Mouse (Mus musculus): Measurements from ENCODE around the gene Dock8.

Gene Dock8

DNA sequence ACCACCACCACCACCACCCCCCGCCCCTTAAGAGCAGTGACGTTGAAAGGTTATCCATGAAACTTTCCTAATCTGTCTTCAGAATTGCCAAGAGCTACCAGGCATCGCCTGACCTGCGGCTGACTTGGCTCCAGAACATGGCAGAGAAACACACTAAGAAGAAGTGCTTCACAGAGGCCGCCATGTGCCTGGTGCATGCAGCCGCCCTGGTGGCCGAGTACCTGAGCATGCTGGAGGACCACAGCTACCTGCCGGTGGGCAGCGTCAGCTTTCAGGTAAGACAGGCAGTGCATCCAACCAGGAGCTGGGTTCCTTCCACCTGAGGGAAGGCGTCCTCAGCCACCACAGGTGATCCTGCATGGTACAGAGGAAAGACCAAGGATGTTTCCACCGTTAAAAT is 177.4 kb downstream of the Dock8 start:
- intact Hi-C loops (cut with DNase I) = loop anchor here (10.0 kb wide), 1 partner anchor 918 kb away; no protein-coding TSS in a partner anchor

DNA sequence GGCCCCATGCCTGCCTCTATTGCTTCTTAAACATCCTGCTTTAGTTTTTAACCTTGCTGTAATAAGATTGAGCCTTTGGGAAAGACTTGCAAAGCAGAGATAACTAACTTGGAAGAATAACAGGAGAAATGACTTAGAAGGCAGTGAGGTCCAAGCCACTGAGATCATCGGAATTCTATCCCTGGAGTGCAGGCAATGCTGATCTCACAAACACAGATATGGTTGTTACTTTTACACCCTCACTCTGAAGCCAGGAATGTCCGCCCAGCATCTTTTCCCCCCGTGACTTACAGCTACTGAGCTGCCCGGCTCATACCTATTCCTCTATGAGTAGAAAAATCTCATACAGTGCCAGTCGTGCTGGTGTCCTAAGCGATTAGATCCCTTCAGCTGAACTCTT is 180.7 kb downstream of the Dock8 start:
- intact Hi-C loops (cut with DNase I) = no loop called here

DNA sequence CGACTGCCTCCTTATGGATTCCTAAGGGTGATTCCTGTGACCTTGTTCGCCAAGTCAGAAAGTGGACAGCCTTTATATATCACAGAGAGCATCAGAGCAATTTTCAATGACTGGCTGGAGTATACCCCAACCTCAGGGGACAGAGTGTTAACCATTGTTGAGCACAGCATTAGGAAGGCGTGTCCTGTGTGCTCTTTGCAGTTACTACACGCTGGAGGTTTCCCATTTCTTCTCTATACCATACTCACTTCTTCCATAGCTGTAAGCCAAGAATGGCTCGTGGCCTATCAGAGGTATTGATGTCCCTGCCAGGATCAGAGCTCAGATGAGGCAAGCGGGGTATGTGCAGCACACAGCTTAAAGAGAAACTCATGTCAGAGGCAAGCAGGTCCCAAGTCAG is 181.2 kb downstream of the Dock8 start:
- intact Hi-C loops (cut with DNase I) = no loop called here

GRCm38 (mm10) chr19:25184076-25184475 is 184.7 kb downstream of the Dock8 start:
- intact Hi-C loops (cut with DNase I) = no loop called here

- intact Hi-C loops (cut with DNase I) = no loop called here
These were observed 187.0 kb downstream of the Dock8 start for GRCm38 (mm10) chr19:25186316-25186715.

GRCm38 (mm10) chr19:25187681-25188080 is 188.3 kb downstream of the Dock8 start:
- intact Hi-C loops (cut with DNase I) = no loop called here

DNA sequence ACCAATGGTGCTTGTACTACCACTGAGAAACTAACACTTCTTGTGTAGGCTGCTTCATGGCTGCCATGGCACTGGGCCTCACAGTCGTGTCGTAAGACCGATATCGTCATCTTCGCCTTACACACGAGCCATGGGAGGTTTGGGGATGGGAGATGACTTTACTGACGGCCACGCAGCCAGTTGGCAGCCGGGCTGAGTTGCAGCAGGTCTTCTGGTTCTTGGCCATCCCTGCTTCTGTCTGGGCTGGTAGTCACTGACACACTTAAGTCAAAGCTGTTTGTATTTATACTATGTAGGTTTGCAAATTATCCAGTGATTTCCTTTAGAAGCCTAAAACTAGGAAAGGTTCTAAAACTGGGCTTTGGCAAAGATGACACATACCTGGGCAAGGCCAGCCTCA is 194.4 kb downstream of the Dock8 start:
- intact Hi-C loops (cut with DNase I) = no loop called here

DNA sequence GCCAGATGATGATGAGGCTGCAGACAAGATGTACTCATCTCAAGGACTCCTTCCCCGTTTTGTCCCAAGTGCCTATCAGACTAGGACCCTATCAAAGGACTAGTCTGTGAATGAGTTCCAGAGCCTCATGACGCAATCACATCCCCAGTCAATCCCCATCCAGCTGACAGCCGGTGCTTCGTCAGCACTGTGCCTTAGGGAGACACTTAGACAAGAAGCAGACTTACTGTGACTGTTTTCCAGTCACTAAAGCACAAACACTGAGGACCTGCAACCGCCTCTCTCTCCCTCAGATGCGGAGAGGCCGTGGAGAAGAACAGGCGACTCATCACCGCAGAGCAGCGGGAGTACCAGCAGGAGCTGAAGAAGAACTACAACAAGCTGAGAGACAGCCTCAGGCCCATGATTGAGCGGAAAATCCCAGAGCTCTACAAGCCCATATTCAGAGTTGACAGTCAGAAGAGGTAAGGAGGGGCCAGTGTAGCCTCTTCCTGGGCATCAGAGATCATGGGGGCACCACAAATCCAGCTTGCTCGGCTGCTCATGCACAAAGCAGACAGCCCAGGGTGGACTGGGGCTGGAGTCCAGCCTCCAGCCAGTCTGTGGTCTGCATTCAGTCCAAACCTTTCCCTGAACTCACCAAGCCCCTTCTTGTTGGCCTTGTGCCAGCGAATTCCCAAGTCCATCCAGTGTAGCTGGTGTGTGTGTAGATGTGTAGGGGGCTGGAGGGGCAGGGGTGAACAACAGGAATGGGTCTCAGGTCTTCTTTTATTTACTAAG is 200.9 kb downstream of the Dock8 start:
- intact Hi-C loops (cut with DNase I) = no loop called here

- intact Hi-C loops (cut with DNase I) = no loop called here
These were observed 203.7 kb downstream of the Dock8 start for GRCm38 (mm10) chr19:25203077-25203476.

DNA sequence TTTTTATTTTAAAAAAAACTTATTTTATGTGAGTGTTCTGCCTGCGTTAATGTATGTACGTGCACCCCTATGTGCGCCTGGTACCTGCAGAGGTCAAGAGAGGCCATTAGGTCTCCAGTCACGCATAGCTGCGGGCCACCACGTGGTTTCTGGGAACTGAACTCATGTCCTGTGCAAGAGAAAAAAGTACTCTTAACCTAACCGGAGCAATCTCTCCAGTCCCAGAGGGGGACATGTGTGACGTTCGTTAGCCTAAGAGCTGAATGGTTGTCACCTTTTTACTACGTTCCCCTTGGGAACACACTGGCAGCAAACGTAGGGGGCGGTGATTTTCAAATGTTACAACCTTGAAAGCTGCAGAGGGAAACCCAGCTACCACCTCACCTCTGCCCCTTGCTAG is 207.6 kb downstream of the Dock8 start:
- intact Hi-C loops (cut with DNase I) = no loop called here

GRCm38 (mm10) chr19:25207731-25208361 is 208.5 kb downstream of the Dock8 start:
- intact Hi-C loops (cut with DNase I) = no loop called here

DNA sequence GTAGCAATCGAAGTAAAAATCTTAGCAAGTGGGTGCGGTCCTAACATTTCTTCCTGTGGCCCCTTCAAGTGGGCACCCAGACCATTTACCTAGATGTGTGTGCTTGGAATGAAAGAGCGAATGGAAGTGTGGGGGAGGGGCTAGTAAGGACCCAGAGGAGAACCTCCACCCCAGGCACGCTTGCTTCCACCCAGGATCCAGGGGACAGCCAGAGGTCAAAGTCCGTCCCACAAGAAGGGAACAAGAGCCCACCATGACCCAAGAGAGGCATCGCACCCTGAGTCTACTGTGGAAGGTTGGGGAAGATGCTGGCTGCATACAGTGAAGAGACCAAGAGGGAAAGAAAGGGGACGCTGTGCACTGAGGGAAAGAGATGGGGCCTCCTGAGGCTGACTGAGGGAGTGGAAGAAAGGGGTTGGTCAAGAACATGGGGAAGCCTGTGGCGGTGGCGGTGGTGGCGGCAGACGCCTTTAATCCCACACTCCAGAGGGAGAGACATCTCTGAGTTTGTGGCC is 209.3 kb downstream of the Dock8 start:
- intact Hi-C loops (cut with DNase I) = no loop called here

- intact Hi-C loops (cut with DNase I) = no loop called here
These were observed 221.3 kb downstream of the Dock8 start for GRCm38 (mm10) chr19:25220611-25221010.

GRCm38 (mm10) chr19:25221964-25222640 is 222.8 kb downstream of the Dock8 start:
- intact Hi-C loops (cut with DNase I) = no loop called here

DNA sequence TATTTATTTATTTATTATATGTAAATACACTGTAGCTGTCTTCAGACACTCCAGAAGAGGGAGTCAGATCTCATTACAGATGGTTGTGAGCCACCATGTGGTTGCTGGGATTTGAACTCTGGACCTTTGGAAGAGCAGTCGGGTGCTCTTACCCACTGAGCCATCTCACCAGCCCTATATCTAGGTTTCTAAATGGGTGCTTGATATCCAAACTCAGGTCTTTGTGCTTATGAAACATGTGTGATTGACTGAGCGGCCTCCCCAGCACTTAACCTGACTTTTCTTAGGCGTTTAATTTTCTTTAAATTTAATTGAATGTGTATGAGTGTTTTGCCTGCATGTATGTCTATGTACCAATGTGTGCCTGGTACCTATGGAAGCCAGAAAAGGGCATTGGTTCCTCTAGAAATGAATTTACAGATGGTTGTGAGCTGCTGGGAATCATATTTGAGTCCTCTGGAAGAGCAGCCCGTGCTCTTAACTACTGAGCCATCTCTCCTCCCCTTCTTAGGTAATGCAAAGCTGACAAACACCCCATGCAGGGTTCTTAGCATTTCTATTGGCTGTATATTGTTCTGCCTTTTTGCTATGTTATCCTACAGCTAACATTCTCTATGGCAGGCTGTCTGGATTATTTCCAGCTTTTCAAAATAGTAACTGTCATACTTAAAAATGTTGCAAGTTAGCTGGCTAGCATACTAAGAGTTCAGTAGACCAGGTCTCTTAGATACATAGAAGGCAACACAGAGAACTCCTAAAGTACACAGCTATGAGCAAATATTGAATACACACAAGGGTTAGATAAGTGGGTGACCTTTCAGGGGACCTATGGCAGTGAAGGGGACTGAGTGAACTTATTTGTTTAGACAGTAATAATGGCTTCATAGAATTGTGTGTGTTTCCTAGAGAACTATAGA is 231.0 kb downstream of the Dock8 start:
- intact Hi-C loops (cut with DNase I) = no loop called here

DNA sequence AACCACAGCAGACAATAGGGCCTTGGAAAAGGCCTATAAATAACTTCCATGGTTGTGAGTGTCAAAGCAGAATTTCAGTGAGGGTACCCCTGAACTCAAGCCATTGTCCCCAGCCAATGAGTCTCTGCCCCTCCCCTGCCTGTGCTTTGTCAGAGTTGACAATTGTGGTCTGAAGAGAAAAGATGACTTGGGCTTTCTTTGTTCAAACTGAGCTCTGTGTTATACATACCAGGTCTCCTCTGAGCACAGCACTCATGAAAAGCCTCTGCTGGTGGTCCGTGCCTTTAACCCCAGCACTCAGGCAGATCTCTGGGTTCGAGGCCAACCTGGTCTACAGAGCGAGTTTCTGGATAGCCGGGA is 231.6 kb downstream of the Dock8 start:
- intact Hi-C loops (cut with DNase I) = no loop called here

DNA sequence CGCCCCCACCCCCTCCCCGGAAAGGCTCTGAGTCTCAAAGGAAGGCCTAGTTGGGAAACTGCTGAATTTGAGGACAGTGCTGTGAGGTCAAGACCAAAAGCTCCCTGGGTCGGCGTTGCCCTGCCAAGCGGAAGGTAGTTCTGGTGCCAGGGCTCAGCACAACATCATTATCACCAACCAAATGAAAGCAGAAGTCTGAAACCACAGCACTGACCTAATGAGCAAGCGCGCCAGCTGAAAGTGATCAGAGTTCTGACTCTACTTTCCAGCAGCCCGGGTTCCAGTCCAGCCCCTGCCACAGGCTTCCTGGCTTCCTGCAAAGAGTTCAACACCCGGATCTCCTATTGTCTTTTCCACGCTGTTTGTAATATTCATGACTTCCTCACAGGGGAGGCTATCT is 232.7 kb downstream of the Dock8 start:
- intact Hi-C loops (cut with DNase I) = no loop called here

- intact Hi-C loops (cut with DNase I) = loop anchor here (5.0 kb wide), 1 partner anchor 95 kb away; no protein-coding TSS in a partner anchor
These were observed 237.5 kb downstream of the Dock8 start, which contains the start of gene Kank1 for GRCm38 (mm10) chr19:25236596-25237491. TSS of gene Kank1 (plus strand) at chr19:25236975.

DNA sequence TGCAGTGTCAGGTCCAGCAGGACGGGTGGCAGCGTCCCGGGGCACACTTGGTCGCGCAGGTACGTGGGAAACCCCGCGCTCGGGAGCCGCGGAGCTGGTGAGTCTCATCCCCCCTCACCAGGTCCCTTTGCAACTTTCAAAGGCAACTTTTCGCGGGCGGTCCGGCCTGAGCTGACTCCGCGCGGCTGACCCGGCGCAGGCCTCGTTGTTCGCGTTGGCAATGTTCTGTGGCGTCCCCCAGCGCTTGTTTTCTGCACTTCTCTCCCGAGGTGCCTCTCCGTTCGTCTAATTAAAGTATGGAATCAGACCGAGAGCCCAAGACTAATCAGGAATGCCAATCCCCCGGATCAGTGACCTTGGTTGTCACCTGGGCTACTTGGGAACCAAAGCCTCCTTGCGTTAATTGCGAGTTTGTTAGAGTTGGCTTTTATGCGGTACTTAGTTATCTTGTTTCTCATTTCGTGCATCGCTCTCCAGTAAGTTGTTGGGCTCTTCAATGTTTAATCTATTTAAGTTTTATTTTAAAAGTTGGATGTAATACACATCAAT is 238.2 kb downstream of the Dock8 start:
- intact Hi-C loops (cut with DNase I) = loop anchor here (5.0 kb wide), 1 partner anchor 95 kb away; no protein-coding TSS in a partner anchor

GRCm38 (mm10) chr19:25238121-25238520 is 238.8 kb downstream of the Dock8 start:
- intact Hi-C loops (cut with DNase I) = loop anchor here (5.0 kb wide), 1 partner anchor 96 kb away; no protein-coding TSS in a partner anchor

Data from adrenal gland (tissue).